Mouse (Mus musculus): ENCODE measurements around the gene Mef2c. TPM values are rescaled to one million over a fixed set of nuclear protein-coding genes. Genes with fewer than 3 reads are reported as not detected.

The Mef2c gene
- polyA plus RNA-seq, 1 experiment from 2014 or later = 33.4 TPM

DNA sequence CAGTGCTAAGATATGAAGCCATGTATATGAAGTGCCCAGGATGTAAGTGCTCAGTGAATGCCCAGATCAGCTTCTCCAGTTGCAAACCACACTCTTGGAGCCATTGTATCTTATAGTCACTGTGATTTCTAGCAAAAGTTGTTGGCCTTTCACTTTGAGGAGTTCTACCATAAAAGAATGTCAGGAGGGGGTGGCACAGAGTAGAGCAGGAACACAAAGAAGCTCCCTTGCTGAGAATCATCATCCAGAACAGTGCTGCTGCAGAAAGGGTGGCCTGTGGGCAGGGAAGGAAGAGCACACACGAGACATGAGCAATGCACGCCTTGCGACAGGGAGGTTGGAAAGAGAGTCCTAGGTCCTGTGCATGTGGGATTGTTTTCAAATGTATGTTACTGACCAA lies 75.6 kb downstream of the Mef2c start:
- WGBS = 71% methylated on average over 3 of the region's 3 CpGs
- Histone ChIP-seq H3K4me3 (no peak overlapping the region), H3K4me1 (replicated peaks) (0 out of 2 replicates have a peak, but pooled peaks cover 3% of the 10 kb centered on the region), H3K9ac (no peak overlapping the region), H3K4me2 (no peak overlapping the region), H3K9me3 (no peaks in the 10 kb centered on the region), H3K27ac (replicated peaks) (no peak overlapping the region), H3K36me3 (no peaks in the 10 kb centered on the region), H3K27me3 (no peaks in the 10 kb centered on the region)
- no peak for ATAC-seq (ENCODE audit: low FRiP score, low read depth)

DNA sequence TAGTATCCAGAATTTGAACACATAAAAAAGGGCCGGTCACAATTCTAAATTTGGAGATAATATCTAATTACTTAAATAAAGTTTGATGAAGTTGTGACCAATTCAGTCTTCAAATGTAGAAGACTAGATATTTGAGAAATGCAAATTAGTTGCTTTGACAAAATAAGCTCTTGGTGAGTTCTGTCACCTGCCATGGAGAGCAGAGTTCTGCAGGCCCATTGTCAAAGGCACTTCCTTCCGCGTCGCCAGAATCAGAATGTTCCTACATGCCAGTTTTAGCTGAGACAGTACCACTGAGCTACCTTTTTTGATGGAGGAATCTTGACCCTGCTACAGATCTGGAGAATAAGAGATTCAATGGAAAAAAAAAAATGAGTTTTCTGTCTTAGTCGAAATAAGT lies 77.0 kb downstream of the Mef2c start:
- Histone ChIP-seq H3K9me3 (no peaks in the 10 kb centered on the region), H3K4me2 (no peak overlapping the region), H3K27me3 (no peaks in the 10 kb centered on the region), H3K9ac (no peak overlapping the region), H3K27ac (replicated peaks) (no peak overlapping the region), H3K36me3 (no peaks in the 10 kb centered on the region), H3K4me1 (replicated peaks) (no peaks in the 10 kb centered on the region), H3K4me3 (no peak overlapping the region)
- WGBS = 89% methylated on average over 5 of the region's 5 CpGs
- ATAC-seq (ENCODE audit: low FRiP score, low read depth) = no peak

DNA sequence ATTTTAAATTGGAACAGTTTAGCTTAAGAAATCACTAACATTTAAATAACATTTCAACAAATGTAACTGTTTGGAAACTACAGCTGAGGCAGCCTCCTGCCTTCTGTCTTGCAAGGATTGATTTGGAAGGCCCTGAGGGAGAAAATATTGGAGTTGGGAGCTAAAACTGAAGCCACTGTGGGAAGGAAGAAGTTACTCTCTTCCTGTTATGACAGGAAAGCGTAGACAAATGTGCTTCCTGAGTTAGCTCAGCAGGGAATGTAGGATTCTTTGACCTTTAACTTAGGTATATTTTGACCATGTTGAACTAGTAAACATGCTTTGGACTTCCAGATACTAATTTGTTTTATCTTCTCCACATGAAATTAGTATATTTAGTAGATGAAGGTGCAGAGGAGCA lies 78.7 kb downstream of the Mef2c start:
- H3K9ac ChIP-seq = no peak overlapping the region
- H3K27ac ChIP-seq (replicated peaks) = no peak overlapping the region
- WGBS = 88% methylated on average over 1 of the region's 1 CpGs
- ATAC-seq (ENCODE audit: low FRiP score, low read depth) = no peak
- no peaks in the 10 kb centered on the region for H3K27me3 ChIP-seq
- H3K9me3 ChIP-seq = no peaks in the 10 kb centered on the region
- H3K36me3 ChIP-seq = no peaks in the 10 kb centered on the region
- H3K4me1 ChIP-seq (replicated peaks) = no peaks in the 10 kb centered on the region
- no peak overlapping the region for H3K4me2 ChIP-seq
- H3K4me3 ChIP-seq = no peak overlapping the region

DNA sequence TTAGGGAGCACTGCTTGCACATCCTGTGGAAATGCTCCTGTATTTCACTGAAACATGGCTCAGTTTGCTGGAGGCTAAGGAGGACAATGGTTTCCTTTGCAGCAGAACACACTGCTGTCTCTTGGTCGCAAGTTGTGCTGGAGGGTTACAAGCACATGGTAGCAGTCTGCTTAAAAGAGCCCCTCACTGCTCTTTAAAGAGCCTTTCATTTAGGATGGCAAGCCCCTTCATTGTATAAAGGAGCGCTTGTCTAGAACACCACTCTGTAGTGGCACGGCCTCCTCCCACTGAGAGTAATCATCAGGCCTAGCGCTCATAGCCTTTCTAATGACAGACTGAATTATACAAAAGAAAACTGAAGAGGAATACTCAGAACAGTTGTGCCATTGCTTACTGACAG lies 80.0 kb downstream of the Mef2c start:
- Histone ChIP-seq H3K27me3 (no peaks in the 10 kb centered on the region), H3K36me3 (no peaks in the 10 kb centered on the region), H3K27ac (replicated peaks) (no peak overlapping the region), H3K4me1 (replicated peaks) (no peaks in the 10 kb centered on the region), H3K9me3 (no peaks in the 10 kb centered on the region), H3K4me2 (no peak overlapping the region), H3K4me3 (no peak overlapping the region), H3K9ac (no peak overlapping the region)
- no peak for ATAC-seq (ENCODE audit: low FRiP score, low read depth)
- 53% methylated on average over 4 of the region's 4 CpGs for WGBS

DNA sequence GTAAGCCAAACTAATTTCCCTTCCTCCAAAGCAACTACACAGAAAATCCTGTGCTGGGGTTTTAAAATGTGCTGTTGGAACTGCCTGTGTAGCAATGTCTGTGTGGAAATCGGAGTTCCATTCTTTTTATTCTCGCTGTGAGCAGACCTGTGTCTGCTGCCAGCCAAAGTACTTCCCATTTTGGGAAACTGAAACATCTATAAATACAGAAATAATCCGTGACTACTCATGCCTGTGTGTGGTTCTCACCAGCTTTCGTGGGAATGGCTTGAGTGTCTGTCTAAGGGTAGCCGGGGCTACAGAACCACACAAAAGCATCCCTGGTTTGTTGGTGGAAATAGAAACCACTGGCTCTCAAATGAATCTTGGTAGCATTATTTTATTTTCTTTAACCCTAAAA lies 81.5 kb downstream of the Mef2c start:
- H3K4me1 ChIP-seq (replicated peaks) = no peaks in the 10 kb centered on the region
- H3K9ac ChIP-seq = no peak overlapping the region
- H3K27me3 ChIP-seq = no peaks in the 10 kb centered on the region
- no peak for ATAC-seq (ENCODE audit: low FRiP score, low read depth)
- no peaks in the 10 kb centered on the region for H3K36me3 ChIP-seq
- 89% methylated on average over 5 of the region's 5 CpGs for WGBS
- H3K27ac ChIP-seq (replicated peaks) = no peak overlapping the region
- H3K4me3 ChIP-seq = no peak overlapping the region
- H3K4me2 ChIP-seq = no peak overlapping the region
- no peaks in the 10 kb centered on the region for H3K9me3 ChIP-seq

DNA sequence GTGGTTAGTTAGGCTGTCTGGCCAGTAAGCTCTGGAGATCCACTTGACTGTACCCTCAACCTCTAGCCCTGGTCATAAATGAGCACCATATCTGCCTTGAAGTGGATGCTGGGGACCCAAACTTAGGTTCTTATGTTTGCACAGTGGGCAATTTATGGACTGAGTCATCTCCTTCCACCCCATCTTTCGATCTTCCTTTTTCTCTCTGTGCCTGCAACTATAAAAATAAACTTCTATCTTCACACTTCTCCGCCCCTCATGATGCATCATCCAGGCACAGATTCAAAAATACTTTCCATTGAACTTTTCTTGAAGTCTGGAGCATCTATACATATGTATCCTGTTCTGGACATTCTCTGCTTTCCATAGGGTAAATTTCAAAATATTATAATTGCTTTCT lies 84.4 kb downstream of the Mef2c start:
- 85% methylated on average over 2 of the region's 2 CpGs for WGBS
- Histone ChIP-seq H3K27ac (replicated peaks) (no peak overlapping the region), H3K9ac (no peak overlapping the region), H3K36me3 (no peaks in the 10 kb centered on the region), H3K27me3 (no peaks in the 10 kb centered on the region), H3K4me1 (replicated peaks) (no peaks in the 10 kb centered on the region), H3K4me3 (no peak overlapping the region), H3K9me3 (no peaks in the 10 kb centered on the region), H3K4me2 (no peak overlapping the region)
- no peak for ATAC-seq (ENCODE audit: low FRiP score, low read depth)

DNA sequence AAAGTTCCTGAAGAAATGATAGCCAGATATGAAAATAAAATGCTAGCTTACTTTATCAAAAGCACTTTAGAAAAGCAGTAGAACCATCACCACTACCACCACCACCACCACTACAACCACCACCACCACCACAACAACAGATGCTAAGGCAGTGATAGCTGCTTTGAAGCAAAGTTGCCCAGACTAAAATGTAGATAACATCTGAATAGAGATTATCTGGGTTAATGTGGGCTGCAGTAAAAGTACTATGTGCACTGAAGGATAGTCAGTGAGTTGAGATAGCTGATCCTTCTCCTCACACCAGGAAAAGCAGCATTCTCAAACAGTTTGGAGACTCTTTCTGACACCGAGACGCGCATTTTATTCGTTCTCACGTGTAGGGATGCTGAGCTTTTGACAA lies 87.1 kb downstream of the Mef2c start:
- ATAC-seq (ENCODE audit: low FRiP score, low read depth) = no peak
- Histone ChIP-seq H3K9me3 (no peaks in the 10 kb centered on the region), H3K4me2 (no peak overlapping the region), H3K36me3 (no peaks in the 10 kb centered on the region), H3K4me3 (no peak overlapping the region), H3K27me3 (no peaks in the 10 kb centered on the region), H3K27ac (replicated peaks) (no peak overlapping the region), H3K9ac (no peak overlapping the region), H3K4me1 (replicated peaks) (no peaks in the 10 kb centered on the region)
- 95% methylated on average over 5 of the region's 5 CpGs for WGBS

DNA sequence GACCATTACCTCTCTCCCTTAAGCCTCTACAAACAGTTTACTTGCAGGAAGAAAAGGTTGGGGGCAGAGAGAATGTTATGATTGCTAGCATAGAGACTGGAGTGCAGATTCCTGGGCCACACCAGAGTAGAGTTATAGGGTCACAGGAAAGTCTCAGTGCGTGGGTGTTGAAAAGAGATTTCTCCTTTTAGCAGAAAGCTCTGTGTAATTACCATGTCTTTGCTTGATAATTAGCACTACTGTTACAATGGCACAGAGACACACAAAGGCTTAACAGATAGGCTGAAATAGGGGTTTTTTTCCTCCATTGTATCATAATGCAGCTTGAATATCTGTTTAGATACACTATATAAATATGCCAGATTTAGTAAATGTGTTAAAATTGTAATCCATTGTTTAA lies 91.6 kb downstream of the Mef2c start:
- no peaks in the 10 kb centered on the region for H3K9me3 ChIP-seq
- no peaks in the 10 kb centered on the region for H3K36me3 ChIP-seq
- H3K4me3 ChIP-seq = no peak overlapping the region
- no peaks in the 10 kb centered on the region for H3K4me1 ChIP-seq (replicated peaks)
- H3K27ac ChIP-seq (replicated peaks) = no peak overlapping the region
- no peaks in the 10 kb centered on the region for H3K27me3 ChIP-seq
- no peak overlapping the region for H3K9ac ChIP-seq
- no peak overlapping the region for H3K4me2 ChIP-seq
- ATAC-seq (ENCODE audit: low FRiP score, low read depth) = no peak
- WGBS = 29% methylated on average over 1 of the region's 1 CpGs

DNA sequence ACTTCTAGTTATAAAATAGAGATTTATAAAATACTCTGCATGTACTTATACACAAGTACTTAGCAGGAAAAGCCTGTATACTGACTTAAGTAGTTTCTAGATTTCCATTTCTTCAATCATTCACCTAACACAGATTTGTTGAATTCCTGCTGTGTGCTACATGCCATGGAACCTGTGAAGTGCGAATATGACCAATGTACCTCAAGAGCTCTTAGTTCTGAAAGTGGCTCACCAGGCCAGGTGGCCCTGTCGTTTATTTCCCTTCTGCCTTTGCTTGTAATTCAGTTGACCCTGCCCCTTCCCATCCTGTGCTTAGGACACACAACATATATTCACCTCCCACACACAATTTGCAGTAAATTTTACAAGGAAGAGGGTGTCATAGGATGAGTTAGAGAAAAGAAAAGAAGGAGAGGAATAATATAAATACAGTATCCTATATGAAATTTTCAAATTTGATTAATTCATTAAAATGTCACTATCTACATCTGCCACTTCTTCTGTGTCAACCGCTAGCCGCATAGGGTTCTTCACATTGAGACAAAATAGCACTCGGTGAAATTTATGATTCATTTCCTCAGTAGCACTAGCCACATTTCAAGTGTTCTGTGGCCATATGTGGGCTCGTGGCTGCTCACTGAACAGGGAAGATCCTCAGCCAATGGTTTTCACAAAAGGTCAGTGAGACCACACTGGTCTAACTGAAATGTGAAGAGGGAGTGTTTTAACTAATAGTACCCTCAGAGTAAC lies 93.3 kb downstream of the Mef2c start:
- H3K4me3 ChIP-seq = no peak overlapping the region
- no peaks in the 10 kb centered on the region for H3K27me3 ChIP-seq
- H3K4me1 ChIP-seq (replicated peaks) = no peaks in the 10 kb centered on the region
- no peak overlapping the region for H3K27ac ChIP-seq (replicated peaks)
- no peak overlapping the region for H3K9ac ChIP-seq
- H3K9me3 ChIP-seq = no peaks in the 10 kb centered on the region
- no peak for ATAC-seq (ENCODE audit: low FRiP score, low read depth)
- no peak overlapping the region for H3K4me2 ChIP-seq
- H3K36me3 ChIP-seq = no peaks in the 10 kb centered on the region
- 87% methylated on average over 6 of the region's 6 CpGs for WGBS

DNA sequence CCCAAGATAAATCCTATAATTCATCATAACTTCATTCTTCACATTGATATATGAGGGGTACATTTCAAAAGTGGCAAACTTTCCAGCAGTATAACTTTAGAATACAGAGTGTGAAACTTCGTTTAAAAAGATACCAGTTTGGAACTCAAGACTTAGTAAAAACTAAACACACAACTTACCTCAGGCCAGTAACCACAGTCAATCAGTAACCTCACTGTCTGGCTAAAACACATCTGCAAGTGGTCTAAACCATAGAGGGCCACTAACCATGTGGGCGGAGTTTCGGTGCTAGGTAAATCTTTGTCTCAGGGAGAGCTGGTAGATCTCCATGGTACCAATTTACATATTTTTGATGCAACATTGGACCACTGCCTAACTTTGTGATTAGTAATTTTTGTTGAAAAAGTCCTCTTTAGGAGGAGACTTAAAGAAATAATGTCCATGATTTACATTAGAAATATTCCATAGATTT lies 93.9 kb downstream of the Mef2c start:
- no peaks in the 10 kb centered on the region for H3K27me3 ChIP-seq
- no peak overlapping the region for H3K4me2 ChIP-seq
- H3K27ac ChIP-seq (replicated peaks) = no peak overlapping the region
- H3K9ac ChIP-seq = no peak overlapping the region
- H3K4me1 ChIP-seq (replicated peaks) = no peaks in the 10 kb centered on the region
- H3K36me3 ChIP-seq = no peaks in the 10 kb centered on the region
- WGBS = 96% methylated on average over 3 of the region's 3 CpGs
- H3K9me3 ChIP-seq = no peaks in the 10 kb centered on the region
- no peak for ATAC-seq (ENCODE audit: low FRiP score, low read depth)
- no peak overlapping the region for H3K4me3 ChIP-seq

DNA sequence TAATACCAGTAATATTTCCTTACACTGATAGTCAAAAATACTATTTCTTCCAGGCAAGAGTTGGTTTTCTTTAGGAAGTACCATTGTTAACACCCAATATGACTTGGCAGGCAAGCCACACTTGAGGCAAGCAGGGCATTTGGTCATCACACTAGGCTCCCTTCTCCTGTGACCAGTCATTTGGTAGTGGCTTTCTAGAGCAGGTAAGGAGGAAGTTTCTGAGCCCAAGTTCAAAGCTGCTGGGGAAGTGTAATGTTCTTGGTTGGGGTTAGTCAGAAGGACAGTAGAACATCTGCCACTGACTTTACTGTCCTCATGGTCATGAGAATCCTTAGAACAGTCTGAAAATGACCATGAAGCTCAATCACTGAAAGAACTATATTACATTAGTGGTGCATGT lies 96.5 kb downstream of the Mef2c start:
- Histone ChIP-seq H3K4me3 (no peak overlapping the region), H3K9ac (no peak overlapping the region), H3K27me3 (no peaks in the 10 kb centered on the region), H3K4me1 (replicated peaks) (peaks cover 11% of the 10 kb centered on the region), H3K27ac (replicated peaks) (no peak overlapping the region), H3K4me2 (no peak overlapping the region), H3K9me3 (no peaks in the 10 kb centered on the region), H3K36me3 (no peaks in the 10 kb centered on the region)
- no peak for ATAC-seq (ENCODE audit: low FRiP score, low read depth)

DNA sequence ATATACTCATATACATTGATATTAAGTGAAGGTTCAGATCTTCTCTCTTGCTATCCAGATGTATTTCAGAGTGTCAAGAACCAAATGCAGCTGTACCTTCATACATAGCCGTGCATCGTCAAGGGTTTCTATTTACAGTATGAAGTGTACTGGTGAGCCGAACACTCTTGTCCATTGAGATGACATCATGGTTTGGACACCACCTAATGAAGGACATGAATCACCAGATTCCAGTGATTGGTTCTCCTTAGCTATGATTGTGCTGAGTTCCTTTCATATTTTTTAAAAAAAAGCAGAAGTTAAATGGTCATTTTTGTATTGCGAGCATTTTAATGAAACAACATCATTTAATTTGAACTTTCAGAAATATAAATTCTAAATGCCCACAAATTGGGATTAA lies 97.9 kb downstream of the Mef2c start:
- 95% methylated on average over 4 of the region's 4 CpGs for WGBS
- ATAC-seq (ENCODE audit: low FRiP score, low read depth) = no peak
- Histone ChIP-seq H3K36me3 (no peaks in the 10 kb centered on the region), H3K4me3 (no peak overlapping the region), H3K4me1 (replicated peaks) (peaks cover 11% of the 10 kb centered on the region), H3K9ac (no peak overlapping the region), H3K27me3 (no peaks in the 10 kb centered on the region), H3K4me2 (no peak overlapping the region), H3K27ac (replicated peaks) (no peak overlapping the region), H3K9me3 (no peaks in the 10 kb centered on the region)
